Mouse (Mus musculus) adrenal gland, postnatal 36 days (tissue): Measurements from ENCODE around the gene Spata33. TPM values are rescaled to one million over a fixed set of nuclear protein-coding genes. Genes with fewer than 3 reads are reported as not detected.

Source experiments
- DNase-seq, 2 experiments: peaks; one replicate each; pipeline ENCODE4 v3.0.0; 2021; ENCODE audit warnings: mixed read lengths in 1 of 2
- total RNA-seq, 2 experiments: library from RNA; stranded (reverse); gene quantifications; 2 replicates each; pipeline ENCODE4 v1.2.3; 2021

Gene Spata33
- total RNA-seq, 2 experiments from 2014 or later, result 2.9 to 3.7 TPM

DNA sequence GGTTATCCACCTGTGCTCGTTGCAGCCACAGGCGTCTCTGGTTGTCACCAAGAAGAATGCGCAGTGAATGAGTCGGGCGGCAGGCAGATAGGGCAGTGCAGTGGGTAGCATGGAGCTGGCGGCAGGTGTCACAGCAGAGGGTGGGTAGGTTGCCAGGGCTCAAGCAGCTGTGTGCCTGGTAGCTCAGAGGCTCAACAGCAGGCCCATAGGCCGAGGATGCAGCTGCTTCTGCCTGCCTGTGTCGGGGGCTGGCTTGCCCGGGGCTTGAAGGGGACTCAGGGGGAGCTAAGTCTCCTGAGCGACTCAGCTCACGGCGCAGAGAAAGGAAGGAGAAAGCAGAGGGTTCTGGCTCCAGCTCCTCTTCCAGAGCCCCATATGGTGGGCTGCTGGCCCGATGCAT is 20.7 kb downstream of the Spata33 start:
- no peak for DNase-seq

- no peak for DNase-seq
Measured at GRCm38 (mm10) chr8:123233760-123234159, 21.1 kb downstream of the Spata33 start.

- no peak for DNase-seq
Measured at GRCm38 (mm10) chr8:123234918-123235519, 22.4 kb downstream of the Spata33 start.

DNA sequence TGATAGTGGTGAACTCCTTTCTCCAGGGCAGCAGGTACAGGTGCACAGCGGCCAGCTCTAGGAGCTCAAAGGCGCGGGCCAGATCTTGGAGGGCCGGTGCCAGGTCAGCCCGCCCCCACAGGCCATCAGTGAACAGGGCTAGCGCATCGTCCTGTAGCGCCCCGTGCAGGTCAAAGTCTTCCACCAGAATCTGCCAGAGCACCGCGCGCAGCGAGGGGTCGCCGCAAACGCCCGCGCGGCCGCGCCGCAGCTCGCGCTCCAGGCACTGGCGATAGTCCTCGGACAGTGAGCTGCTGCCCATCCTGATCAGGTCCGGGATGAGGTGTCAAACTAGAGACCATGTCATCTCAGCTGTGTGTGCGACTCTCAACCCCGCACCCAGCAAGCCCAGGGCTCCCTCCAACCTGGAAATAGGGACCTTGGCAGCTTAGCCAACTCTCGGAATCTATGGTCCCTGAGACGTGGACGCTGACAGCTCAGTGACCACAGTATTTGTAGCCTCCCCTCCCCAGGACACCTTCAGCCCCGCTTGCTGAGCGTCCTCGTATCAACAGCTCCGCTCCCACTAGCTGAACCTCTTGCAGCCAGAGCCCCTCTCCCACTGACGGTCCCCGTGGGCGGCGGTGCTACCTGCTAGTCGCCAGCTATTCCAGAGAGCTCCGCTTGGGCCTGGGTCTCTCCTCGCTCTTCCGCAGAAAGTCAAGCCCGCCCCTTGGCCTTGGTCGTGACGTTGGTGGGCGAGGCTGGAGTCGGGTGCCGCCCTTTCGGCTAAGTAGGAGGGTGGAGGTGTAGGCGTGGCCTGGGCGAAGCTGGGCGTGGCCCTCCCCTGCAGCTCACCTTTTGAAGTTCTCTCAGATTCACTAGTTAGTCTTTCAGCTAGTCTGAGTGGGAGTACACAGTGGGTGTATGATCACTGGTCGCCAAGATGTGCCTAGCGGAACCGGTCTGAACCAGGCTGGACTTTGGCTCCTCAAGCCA is 23.2 kb downstream of the Spata33 start, which contains the start of gene Spata2l:
Gene Spata2l (minus strand): TSS at position 714 of the 978 bp plus-strand sequence.
- peak; percentile 94 to 95 for DNase-seq

- DNase-seq, result peak; percentile 57 to 63
Measured at GRCm38 (mm10) chr8:123239398-123239797, 26.8 kb downstream of the Spata33 start.

- DNase-seq, result no peak
Measured at GRCm38 (mm10) chr8:123242107-123242923, 29.7 kb downstream of the Spata33 start.

DNA sequence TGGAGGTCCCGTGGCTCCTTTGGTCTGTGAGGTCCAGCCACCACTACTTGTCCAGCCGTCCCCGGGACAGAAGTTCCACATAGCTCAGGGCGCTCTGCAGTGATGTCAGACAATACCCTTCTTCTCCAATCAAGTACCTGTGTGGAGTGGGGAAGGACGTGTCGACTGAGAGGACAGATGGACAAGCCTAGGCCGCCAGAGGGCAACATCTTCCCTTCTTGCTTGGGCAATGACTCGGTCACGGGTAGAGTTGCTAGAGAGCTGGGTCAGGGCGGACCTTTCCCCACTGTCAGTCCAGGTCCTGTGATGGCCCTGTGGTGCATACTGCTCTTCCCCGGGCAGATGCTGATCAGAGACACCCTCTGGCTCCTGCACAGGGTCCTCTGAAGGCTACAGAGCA is 30.4 kb downstream of the Spata33 start:
- peak in 1 of 2 experiments; percentile 34 for DNase-seq

GRCm38 (mm10) chr8:123244382-123244781 is 31.8 kb downstream of the Spata33 start:
- no peak for DNase-seq

GRCm38 (mm10) chr8:123245543-123245942 is 32.9 kb downstream of the Spata33 start:
- DNase-seq, result no peak

GRCm38 (mm10) chr8:123247748-123248147 is 35.1 kb downstream of the Spata33 start:
- DNase-seq, result no peak

- no peak for DNase-seq
Measured at GRCm38 (mm10) chr8:123248596-123248995, 36.0 kb downstream of the Spata33 start.

- DNase-seq, result no peak
Measured at GRCm38 (mm10) chr8:123250940-123251339, 38.3 kb downstream of the Spata33 start.

DNA sequence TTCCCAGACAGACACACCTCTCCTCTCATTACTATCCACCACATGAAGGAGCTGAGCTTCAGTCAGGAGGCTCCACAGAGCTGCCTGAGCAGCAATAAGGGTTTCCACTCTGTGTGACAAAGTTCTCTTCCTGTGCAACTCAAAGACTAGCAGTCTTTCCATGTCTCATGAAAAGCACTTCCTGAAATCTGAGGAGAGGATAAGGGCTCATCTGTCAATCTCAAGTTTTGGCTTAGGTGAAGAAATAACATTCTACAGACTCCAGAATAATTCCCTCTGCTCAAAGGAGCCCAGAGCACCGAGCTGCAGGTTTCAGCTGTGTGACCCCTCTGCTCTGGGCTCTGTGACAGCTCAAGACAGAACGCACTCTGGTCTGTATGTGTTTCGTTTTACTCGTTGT is 40.3 kb downstream of the Spata33 start:
- no peak for DNase-seq

DNA sequence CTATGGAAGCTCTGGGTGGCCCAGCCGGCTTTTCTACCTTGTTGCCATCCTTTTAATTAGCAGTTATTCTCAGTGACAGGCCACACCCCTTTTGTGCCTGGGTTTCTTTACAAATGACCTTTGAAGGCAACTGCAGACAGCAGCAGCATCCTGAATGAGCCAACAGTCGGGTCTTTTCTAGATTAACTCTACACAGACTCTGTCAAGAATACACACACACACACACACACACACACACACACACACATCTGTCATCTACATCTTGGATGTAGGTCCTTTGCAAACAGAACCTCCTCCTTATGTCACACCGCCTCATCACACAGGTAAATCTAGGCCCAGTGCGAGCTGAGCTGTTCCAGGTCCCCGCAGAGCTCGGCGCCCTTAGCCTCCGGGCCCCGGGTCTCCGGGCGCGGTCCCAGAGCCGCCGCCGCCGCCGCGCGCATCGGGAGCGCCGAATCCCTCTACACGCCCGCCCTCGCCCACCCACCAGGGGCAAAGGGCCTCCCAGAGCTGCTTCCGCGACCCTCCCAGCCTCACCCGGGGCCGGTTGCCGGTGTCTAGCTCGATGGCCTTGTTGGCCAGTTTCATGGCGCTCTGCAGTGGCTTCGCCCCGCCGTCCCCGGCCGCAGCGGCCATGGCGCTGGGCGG is 40.9 kb downstream of the Spata33 start:
- no peak for DNase-seq

DNA sequence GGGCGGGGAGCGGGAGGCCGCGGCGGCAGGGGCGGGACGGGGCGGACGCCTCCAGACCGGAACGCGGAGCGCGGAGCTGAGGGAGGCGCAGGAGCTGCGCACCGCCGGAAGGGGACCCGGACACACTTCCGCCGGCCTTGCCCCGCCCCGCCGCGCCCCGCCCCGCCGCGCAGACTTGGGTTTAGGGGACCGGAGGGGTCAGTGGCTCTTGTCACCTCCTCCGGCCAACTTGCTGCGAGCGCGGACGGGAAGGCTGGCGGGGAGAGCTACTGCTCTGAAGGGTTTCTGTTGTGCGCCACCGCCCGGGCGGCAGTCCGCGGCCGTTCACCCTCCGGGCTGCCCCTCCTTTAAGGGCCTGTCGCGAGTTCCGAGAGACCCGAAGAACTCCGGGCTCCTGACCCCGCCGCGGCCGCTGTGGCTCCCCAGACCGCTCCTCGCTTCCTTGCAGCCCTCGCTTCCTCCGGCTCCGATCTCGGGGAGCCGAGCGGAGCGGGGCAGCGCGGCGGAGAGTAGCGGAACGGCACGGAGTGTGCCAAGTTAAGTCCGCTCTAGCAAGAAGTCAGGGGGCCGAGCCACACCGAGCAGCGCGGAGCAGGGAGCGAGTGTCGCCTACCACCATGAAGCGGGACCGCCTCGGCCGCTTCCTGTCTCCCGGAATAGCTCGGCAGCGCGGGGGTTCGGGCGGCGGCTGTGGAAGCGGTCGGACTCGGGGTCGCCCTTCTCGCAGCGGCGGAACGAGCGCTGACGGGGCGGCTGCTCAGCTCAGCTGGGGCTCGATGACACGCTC is 41.7 kb downstream of the Spata33 start, which contains the start of the genes Zfp276 and Vps9d1:
Gene Zfp276 (plus strand): TSS at position 97 of the 787 bp plus-strand sequence.
Gene Vps9d1 (minus strand): TSS at position 250 of the 787 bp plus-strand sequence.
- DNase-seq, result peak; percentile 92 to 94

DNA sequence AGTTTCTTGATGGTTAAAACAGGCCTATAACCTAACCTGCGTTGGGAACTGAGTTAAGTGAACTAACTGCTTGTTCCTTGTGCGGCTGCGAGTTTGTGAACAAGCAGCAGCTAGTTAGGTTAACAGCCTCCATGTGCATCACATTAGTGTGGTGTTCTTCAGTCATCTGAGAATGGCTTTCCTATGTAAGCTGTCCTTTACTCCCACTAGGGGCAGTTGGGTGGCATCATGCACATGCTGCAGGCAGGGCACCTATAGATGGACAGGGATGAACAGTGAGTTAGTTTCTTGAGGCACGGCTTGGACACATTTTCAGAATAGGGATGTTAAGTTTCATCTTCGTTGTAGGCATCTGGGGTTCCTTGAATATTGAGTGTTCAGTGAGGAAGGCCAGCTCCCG is 42.5 kb downstream of the Spata33 start:
- no peak for DNase-seq

- DNase-seq, result no peak
Measured at GRCm38 (mm10) chr8:123257114-123257513, 44.5 kb downstream of the Spata33 start.

DNA sequence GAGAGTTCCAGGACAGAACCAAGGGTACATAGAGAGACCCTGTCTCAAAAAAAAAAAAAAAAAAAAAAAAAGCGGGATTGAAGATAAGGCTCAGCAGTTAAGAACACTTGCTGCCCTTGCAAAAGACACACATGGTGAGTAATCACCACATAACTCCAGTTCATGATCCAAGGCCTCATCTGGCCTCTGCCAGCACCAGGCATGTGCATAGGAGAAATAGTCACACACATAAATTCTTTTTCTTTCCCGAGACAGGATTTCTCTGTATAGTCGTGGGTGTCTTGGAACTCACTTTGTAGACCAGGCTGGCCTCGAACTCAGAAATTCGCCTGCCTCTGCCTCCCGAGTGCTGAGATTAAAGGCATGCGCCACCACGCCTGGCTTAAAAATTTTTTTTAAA is 45.0 kb downstream of the Spata33 start:
- DNase-seq, result peak in 1 of 2 experiments; percentile 59

DNA sequence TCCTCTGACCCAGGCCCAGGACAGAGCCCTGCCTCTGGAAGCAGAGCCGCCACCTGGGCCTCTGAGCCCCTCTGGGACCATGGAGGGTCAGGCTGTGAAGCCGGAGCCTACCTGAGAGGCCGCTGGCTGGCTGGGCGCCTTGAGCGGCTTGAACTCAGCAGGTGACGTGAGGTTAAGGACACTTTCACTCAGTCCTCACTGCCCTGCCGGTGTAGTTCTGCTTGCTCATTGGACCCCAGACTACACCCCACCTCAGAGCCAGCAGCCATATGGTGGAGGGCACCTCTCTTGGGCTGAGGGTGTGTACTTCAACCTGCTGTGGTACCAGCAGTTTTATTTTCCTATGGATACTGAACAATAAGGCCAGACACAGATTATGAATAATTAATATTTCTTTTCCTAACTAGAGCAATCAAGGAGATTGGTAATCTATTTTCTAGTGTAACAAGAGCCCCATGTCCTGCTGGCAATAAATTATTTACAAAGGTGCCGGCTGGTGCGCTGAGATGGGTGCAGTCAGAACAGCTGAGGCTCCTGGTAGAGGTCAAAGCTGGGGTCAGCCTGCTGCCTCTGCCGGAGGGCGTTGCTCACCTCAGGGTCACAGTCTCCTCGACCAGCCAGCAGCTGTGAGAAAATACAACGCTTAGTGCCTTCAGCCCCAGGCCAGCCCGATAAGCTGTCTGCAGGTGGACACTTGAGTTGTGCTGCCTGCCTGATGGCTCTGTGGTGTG is 55.5 kb downstream of the Spata33 start:
- no peak for DNase-seq

GRCm38 (mm10) chr8:123271147-123271546 is 58.5 kb downstream of the Spata33 start:
- DNase-seq, result no peak
